Mouse (Mus musculus) bone marrow macrophage, adult 2 months (primary cell): ENCODE data around the gene H2al1i. TPM values are rescaled to one million over a fixed set of nuclear protein-coding genes. Genes with fewer than 3 reads are reported as not detected.
"Not testable (repeated sequence)": the region's sequence is repeated elsewhere in the genome, so short reads cannot be mapped to it uniquely, and the experiment has no call there.

ENCODE experiments used
- H3K27ac ChIP-seq: 2 replicates; pipeline ENCODE4 v1.5.1; 2012; ENCODE audit warnings: low read depth, low read length; ENCODE audit not compliant: insufficient read depth
- H3K4me1 ChIP-seq: 2 replicates; pipeline ENCODE4 v1.6.1; 2012; ENCODE audit warnings: low read length; ENCODE audit not compliant: control insufficient read depth, insufficient read depth
- H3K4me3 ChIP-seq: 2 replicates; pipeline ENCODE4 v1.5.1; 2012; ENCODE audit warnings: mild to moderate bottlenecking, low read length, moderate library complexity; ENCODE audit not compliant: insufficient read depth
- CTCF ChIP-seq: IDR thresholded peaks from 2 replicates; pipeline ENCODE4 v1.5.1; 2012; ENCODE audit warnings: low read depth, mild to moderate bottlenecking, low read length, moderate library complexity
- POLR2A ChIP-seq: IDR thresholded peaks from 2 replicates; pipeline ENCODE4 v1.6.1; 2012; ENCODE audit warnings: mild to moderate bottlenecking, low read depth, low read length, borderline replicate concordance
- polyA plus RNA-seq: library from polyadenylated mRNA; stranded (reverse); fragments of >200 nt; gene quantifications from 2 replicates; pipeline ENCODE4 v1.2.4, GENCODE M21; 2012; ENCODE audit not compliant: missing spikeins, insufficient read depth, insufficient read length

Gene H2al1i
- not detected in 2 replicates for polyA plus RNA-seq

DNA sequence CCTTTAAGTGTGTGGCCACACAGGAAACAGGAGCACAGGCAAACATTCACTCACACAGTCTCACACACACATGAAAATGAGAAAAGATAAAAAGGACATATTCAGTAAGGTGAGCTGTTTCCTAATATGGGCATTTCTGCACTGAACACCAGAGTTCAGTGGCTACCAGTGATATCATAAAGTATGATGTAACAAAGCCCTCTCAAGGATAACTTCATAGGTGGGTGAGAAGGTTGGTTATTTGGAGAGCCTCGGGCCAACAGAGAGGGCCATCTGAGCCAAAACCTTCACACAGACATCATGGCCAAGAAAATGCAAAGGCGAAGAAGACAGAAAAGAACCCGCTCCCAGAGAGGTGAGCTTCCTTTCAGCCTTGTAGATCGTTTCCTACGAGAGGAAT lies at the start of gene H2al1i:
Gene H2al1i (plus strand): TSS at position 301 of the 400 bp plus-strand sequence.
- H3K4me3 ChIP-seq, H3K27ac ChIP-seq, H3K4me1 ChIP-seq: not testable (repeated sequence)

GRCm38 (mm10) chrX:11277083-11277482 lies 47.4 kb upstream of the H2al1i start:
- H3K4me3 ChIP-seq, result no peak overlapping the region
- no peak for TF ChIP-seq CTCF
- TF ChIP-seq POLR2A, result no peak
- no peak overlapping the region for H3K27ac ChIP-seq
- H3K4me1 ChIP-seq, result no peaks in the 10 kb centered on the region

GRCm38 (mm10) chrX:11280741-11281140 lies 43.7 kb upstream of the H2al1i start:
- no peak overlapping the region for H3K27ac ChIP-seq
- TF ChIP-seq CTCF (no peak), POLR2A (no peak)
- no peaks in the 10 kb centered on the region for H3K4me1 ChIP-seq
- H3K4me3 ChIP-seq, result no peak overlapping the region

DNA sequence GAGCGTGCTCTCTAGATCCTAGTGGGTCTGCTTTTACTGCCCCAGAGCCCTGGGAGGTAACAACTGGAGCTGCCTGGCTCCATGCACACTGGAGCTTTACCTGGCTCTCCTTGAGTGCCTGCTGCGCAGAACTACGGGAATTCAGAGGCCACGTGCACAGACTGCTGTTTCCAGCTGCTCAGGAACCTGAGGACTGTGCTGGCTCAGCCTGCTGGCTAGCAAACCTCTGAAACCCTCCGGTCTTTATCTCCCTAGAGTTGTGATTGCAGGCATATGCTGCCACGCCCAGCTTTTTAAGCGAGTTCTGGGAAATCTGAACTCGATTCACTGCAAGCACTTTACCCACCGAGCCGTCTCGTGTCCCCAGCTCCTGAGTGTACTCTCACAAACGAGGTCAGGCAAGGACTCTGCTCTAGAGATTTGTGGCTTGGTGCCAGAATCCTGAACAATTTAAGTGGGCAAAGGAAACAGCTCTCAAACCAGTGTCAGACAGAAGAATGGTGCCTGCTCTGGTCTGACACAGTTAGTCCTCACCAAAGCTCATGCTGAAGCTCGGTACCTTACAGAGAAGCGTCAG lies 36.1 kb upstream of the H2al1i start:
- no peak for TF ChIP-seq CTCF
- TF ChIP-seq POLR2A, result no peak
- Histone ChIP-seq H3K4me3 (no peak overlapping the region), H3K4me1 (no peaks in the 10 kb centered on the region), H3K27ac (no peak overlapping the region)

GRCm38 (mm10) chrX:11289244-11289643 lies 35.2 kb upstream of the H2al1i start:
- no peaks in the 10 kb centered on the region for H3K4me1 ChIP-seq
- no peak for TF ChIP-seq CTCF
- no peak for TF ChIP-seq POLR2A
- H3K27ac ChIP-seq, result no peak overlapping the region
- no peak overlapping the region for H3K4me3 ChIP-seq

DNA sequence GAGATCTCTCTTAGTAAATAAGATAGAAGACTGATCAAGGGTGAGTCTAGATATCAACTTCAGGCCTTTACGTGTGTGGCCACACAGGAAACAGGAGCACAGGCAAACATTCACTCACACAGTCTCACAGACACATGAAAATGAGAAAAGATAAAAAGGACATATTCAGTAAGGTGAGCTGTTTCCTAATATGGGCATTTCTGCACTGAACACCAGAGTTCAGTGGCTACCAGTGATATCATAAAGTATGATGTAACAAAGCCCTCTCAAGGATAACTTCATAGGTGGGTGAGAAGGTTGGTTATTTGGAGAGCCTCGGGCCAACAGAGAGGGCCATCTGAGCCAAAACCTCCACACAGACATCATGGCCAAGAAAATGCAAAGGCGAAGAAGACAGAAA lies 25.5 kb upstream of the H2al1i start, which contains the start of gene H2al1a:
Gene H2al1a (plus strand): TSS at position 301 of the 400 bp plus-strand sequence.
- H3K27ac ChIP-seq, H3K4me1 ChIP-seq: not testable (repeated sequence)

GRCm38 (mm10) chrX:11302132-11302531 lies 22.3 kb upstream of the H2al1i start, which contains the start of gene H2al1b:
H2al1b (plus strand) TSS chrX:11302432.
- H3K4me1 ChIP-seq, H3K4me3 ChIP-seq, H3K27ac ChIP-seq: not testable (repeated sequence)

More for the DNA sequence above, 25.5 kb upstream of the H2al1i start, which contains the start of gene H2al1a:
- H3K4me3 ChIP-seq, result not testable (repeated sequence)

GRCm38 (mm10) chrX:11305355-11305754 lies 19.1 kb upstream of the H2al1i start, which contains the start of gene H2al1c:
H2al1c (plus strand) TSS chrX:11305655.
- not testable (repeated sequence) for H3K4me1 ChIP-seq, H3K4me3 ChIP-seq, H3K27ac ChIP-seq

- H3K27ac ChIP-seq, H3K4me1 ChIP-seq, H3K4me3 ChIP-seq: not testable (repeated sequence)
These were observed 15.9 kb upstream of the H2al1i start, which contains the start of gene H2al1d for GRCm38 (mm10) chrX:11308524-11308923. H2al1d (plus strand) TSS chrX:11308824.

GRCm38 (mm10) chrX:11311634-11312033 lies 12.8 kb upstream of the H2al1i start, which contains the start of gene H2al1e:
H2al1e (plus strand) TSS chrX:11311934.
- H3K4me3 ChIP-seq, H3K27ac ChIP-seq, H3K4me1 ChIP-seq: not testable (repeated sequence)

GRCm38 (mm10) chrX:11314858-11315257 lies 9.6 kb upstream of the H2al1i start, which contains the start of gene H2al1f:
H2al1f (plus strand) TSS chrX:11315158.
- H3K4me3 ChIP-seq, H3K27ac ChIP-seq, H3K4me1 ChIP-seq: not testable (repeated sequence)

DNA sequence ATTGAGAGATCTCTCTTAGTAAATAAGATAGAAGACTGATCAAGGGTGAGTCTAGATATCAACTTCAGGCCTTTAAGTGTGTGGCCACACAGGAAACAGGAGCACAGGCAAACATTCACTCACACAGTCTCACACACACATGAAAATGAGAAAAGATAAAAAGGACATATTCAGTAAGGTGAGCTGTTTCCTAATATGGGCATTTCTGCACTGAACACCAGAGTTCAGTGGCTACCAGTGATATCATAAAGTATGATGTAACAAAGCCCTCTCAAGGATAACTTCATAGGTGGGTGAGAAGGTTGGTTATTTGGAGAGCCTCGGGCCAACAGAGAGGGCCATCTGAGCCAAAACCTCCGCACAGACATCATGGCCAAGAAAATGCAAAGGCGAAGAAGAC lies 6.5 kb upstream of the H2al1i start, which contains the start of gene H2al1g:
Gene H2al1g (plus strand): TSS at position 301 of the 400 bp plus-strand sequence.
- not testable (repeated sequence) for H3K4me1 ChIP-seq, H3K4me3 ChIP-seq, H3K27ac ChIP-seq

DNA sequence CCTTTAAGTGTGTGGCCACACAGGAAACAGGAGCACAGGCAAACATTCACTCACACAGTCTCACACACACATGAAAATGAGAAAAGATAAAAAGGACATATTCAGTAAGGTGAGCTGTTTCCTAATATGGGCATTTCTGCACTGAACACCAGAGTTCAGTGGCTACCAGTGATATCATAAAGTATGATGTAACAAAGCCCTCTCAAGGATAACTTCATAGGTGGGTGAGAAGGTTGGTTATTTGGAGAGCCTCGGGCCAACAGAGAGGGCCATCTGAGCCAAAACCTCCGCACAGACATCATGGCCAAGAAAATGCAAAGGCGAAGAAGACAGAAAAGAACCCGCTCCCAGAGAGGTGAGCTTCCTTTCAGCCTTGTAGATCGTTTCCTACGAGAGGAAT lies 3.3 kb upstream of the H2al1i start, which contains the start of gene H2al1h:
Gene H2al1h (plus strand): TSS at position 301 of the 400 bp plus-strand sequence.
- H3K4me3 ChIP-seq, H3K27ac ChIP-seq, H3K4me1 ChIP-seq: not testable (repeated sequence)

GRCm38 (mm10) chrX:11327522-11327921 lies 3.1 kb downstream of the H2al1i start, which contains the start of gene H2al1j:
H2al1j (plus strand) TSS chrX:11327822.
- H3K27ac ChIP-seq, H3K4me1 ChIP-seq, H3K4me3 ChIP-seq: not testable (repeated sequence)
